Mouse (Mus musculus) heart, embryonic 11.5 days (tissue): ENCODE measurements around the gene Itga2. TPM values are rescaled to one million over a fixed set of nuclear protein-coding genes. Genes with fewer than 3 reads are reported as not detected.
A peak's percentile ranks its signal among the peaks of the same experiment; 100 is the strongest.

Source experiments
- ATAC-seq: fragments of 200-750 bp; cut with Nextera tagmentation; replicated peaks from 2 replicates; pipeline ENCODE4 v1.8.0; 2017; ENCODE audit warnings: moderate library complexity; ENCODE audit not compliant: insufficient number of reproducible peaks, low FRiP score, low TSS enrichment
- H3K27ac ChIP-seq: fragments of 300-500 bp; sonication (generic); 2 replicates; pipeline ENCODE4 v1.5.1; 2014; ENCODE audit warnings: mild to moderate bottlenecking, low read depth, low read length
- H3K27me3 ChIP-seq: fragments of 300-500 bp; sonication (generic); 2 replicates; pipeline ENCODE4 v1.6.1; 2014; ENCODE audit warnings: mild to moderate bottlenecking, low read length, mixed read lengths; ENCODE audit not compliant: control insufficient read depth, insufficient read depth
- H3K36me3 ChIP-seq: fragments of 300-500 bp; sonication (generic); 2 replicates; pipeline ENCODE4 v1.6.1; 2014; ENCODE audit warnings: mild to moderate bottlenecking, low read length, moderate library complexity, mixed read lengths; ENCODE audit not compliant: control insufficient read depth, insufficient read depth
- H3K4me1 ChIP-seq: fragments of 300-500 bp; sonication (generic); 2 replicates; pipeline ENCODE4 v1.6.1; 2014; ENCODE audit warnings: low read length; ENCODE audit not compliant: control insufficient read depth, insufficient read depth
- H3K4me2 ChIP-seq: fragments of 300-500 bp; sonication (generic); 2 replicates; pipeline ENCODE4 v1.6.1; 2014; ENCODE audit warnings: mild to moderate bottlenecking, moderate library complexity
- H3K4me3 ChIP-seq: fragments of 300-500 bp; sonication (generic); 2 replicates; pipeline ENCODE4 v1.5.1; 2014; ENCODE audit warnings: low read depth, low read length
- H3K9ac ChIP-seq: fragments of 300-500 bp; sonication (generic); 2 replicates; pipeline ENCODE4 v1.6.1; 2014; ENCODE audit warnings: mild to moderate bottlenecking, low read depth, low read length, moderate library complexity
- H3K9me3 ChIP-seq: fragments of 300-500 bp; sonication (generic); replicated peaks from 2 replicates; pipeline ENCODE4 v1.6.1; 2016; ENCODE audit warnings: low read length; ENCODE audit not compliant: control insufficient read depth
- WGBS: fragments of 180-500 bp; shearing (Covaris S2); extraction: QIAGEN DNeasy Blood & Tissue Kit; methylation state at CpG from one replicate; pipeline ENCODE4 v1.1.7; 2014; ENCODE audit not compliant: insufficient replicate concordance; 5-methylcytosine and 5-hydroxymethylcytosine counted together
- polyA plus RNA-seq: library from polyadenylated mRNA; unstranded; fragments of >200 nt; fragmentation: Nextera tagmentation; extraction: Ambion mirVana; gene quantifications from 2 replicates; pipeline ENCODE4 v1.2.1, GENCODE M21; 2014

The Itga2 gene
- polyA plus RNA-seq, 1 experiment from 2014 or later: 2.9 TPM

- H3K27me3 ChIP-seq: no peaks in the 10 kb centered on the region
- WGBS: 67% methylated on average over 1 of the region's 1 CpGs
- H3K4me2 ChIP-seq: no peak overlapping the region
- no peak overlapping the region for H3K9ac ChIP-seq
- no peak overlapping the region for H3K4me3 ChIP-seq
- ATAC-seq: no peak
- no peaks in the 10 kb centered on the region for H3K4me1 ChIP-seq
- H3K36me3 ChIP-seq: no peaks in the 10 kb centered on the region
- no peaks in the 10 kb centered on the region for H3K9me3 ChIP-seq
- H3K27ac ChIP-seq: no peak overlapping the region
Measured at GRCm38 (mm10) chr13:114924785-114925184, 7.1 kb downstream of the Itga2 start.

- no peak overlapping the region for H3K9ac ChIP-seq
- no peak for ATAC-seq
- 0 out of 2 replicates have a peak, but pooled peaks cover 1% of the 10 kb centered on the region for H3K4me1 ChIP-seq
- no peak overlapping the region for H3K4me2 ChIP-seq
- no peak overlapping the region for H3K4me3 ChIP-seq
- no peaks in the 10 kb centered on the region for H3K27me3 ChIP-seq
- 0 out of 2 replicates have a peak overlapping the region, but pooled peaks have one; percentile 3 for H3K27ac ChIP-seq
- whole genome bisulfite sequencing: 50% methylated on average over 9 of the region's 9 CpGs
- no peaks in the 10 kb centered on the region for H3K36me3 ChIP-seq
- no peaks in the 10 kb centered on the region for H3K9me3 ChIP-seq
Measured at GRCm38 (mm10) chr13:114923331-114923730, 8.6 kb downstream of the Itga2 start.

- 0 out of 2 replicates have a peak, but pooled peaks cover 3% of the 10 kb centered on the region for H3K4me1 ChIP-seq
- no peaks in the 10 kb centered on the region for H3K36me3 ChIP-seq
- H3K27me3 ChIP-seq: no peaks in the 10 kb centered on the region
- 66% methylated on average over 5 of the region's 5 CpGs for WGBS
- H3K9me3 ChIP-seq: no peaks in the 10 kb centered on the region
- H3K9ac ChIP-seq: no peak overlapping the region
- no peak overlapping the region for H3K4me2 ChIP-seq
- H3K27ac ChIP-seq: no peak overlapping the region
- H3K4me3 ChIP-seq: no peak overlapping the region
- ATAC-seq: no peak
Measured at GRCm38 (mm10) chr13:114915767-114916166, 16.1 kb downstream of the Itga2 start.

- Histone ChIP-seq H3K27me3 (no peaks in the 10 kb centered on the region), H3K4me1 (0 out of 2 replicates have a peak, but pooled peaks cover 3% of the 10 kb centered on the region), H3K9ac (no peak overlapping the region), H3K27ac (no peak overlapping the region), H3K9me3 (no peaks in the 10 kb centered on the region), H3K4me3 (no peak overlapping the region), H3K36me3 (no peaks in the 10 kb centered on the region), H3K4me2 (no peak overlapping the region)
- no peak for ATAC-seq
- WGBS: 79% methylated on average over 4 of the region's 4 CpGs
Measured at GRCm38 (mm10) chr13:114914963-114915362, 16.9 kb downstream of the Itga2 start.

GRCm38 (mm10) chr13:114914559-114914958, 17.3 kb downstream of the Itga2 start:
- Histone ChIP-seq H3K27me3 (no peaks in the 10 kb centered on the region), H3K4me1 (0 out of 2 replicates have a peak, but pooled peaks cover 3% of the 10 kb centered on the region), H3K9ac (no peak overlapping the region), H3K4me2 (no peak overlapping the region), H3K27ac (no peak overlapping the region), H3K9me3 (no peaks in the 10 kb centered on the region), H3K36me3 (no peaks in the 10 kb centered on the region), H3K4me3 (no peak overlapping the region)
- 73% methylated on average over 4 of the region's 4 CpGs for WGBS
- ATAC-seq: no peak

- Histone ChIP-seq H3K36me3 (no peaks in the 10 kb centered on the region), H3K4me1 (no peaks in the 10 kb centered on the region), H3K9me3 (no peaks in the 10 kb centered on the region), H3K27ac (no peak overlapping the region), H3K4me2 (no peak overlapping the region), H3K9ac (no peak overlapping the region), H3K4me3 (no peak overlapping the region), H3K27me3 (no peaks in the 10 kb centered on the region)
- WGBS: 75% methylated on average over 9 of the region's 9 CpGs
- ATAC-seq: no peak
Measured at GRCm38 (mm10) chr13:114910629-114911028, 21.3 kb downstream of the Itga2 start.

GRCm38 (mm10) chr13:114909514-114909913, 22.4 kb downstream of the Itga2 start:
- H3K27ac ChIP-seq: no peak overlapping the region
- ATAC-seq: no peak
- no peaks in the 10 kb centered on the region for H3K4me1 ChIP-seq
- no peak overlapping the region for H3K4me3 ChIP-seq
- WGBS: 85% methylated on average over 5 of the region's 5 CpGs
- H3K9ac ChIP-seq: no peak overlapping the region
- H3K9me3 ChIP-seq: no peaks in the 10 kb centered on the region
- H3K4me2 ChIP-seq: no peak overlapping the region
- H3K36me3 ChIP-seq: no peaks in the 10 kb centered on the region
- H3K27me3 ChIP-seq: no peaks in the 10 kb centered on the region

GRCm38 (mm10) chr13:114907876-114908275, 24.0 kb downstream of the Itga2 start:
- Histone ChIP-seq H3K27ac (no peak overlapping the region), H3K36me3 (no peaks in the 10 kb centered on the region), H3K4me3 (no peak overlapping the region), H3K9me3 (no peaks in the 10 kb centered on the region), H3K9ac (no peak overlapping the region), H3K27me3 (no peaks in the 10 kb centered on the region), H3K4me1 (no peaks in the 10 kb centered on the region), H3K4me2 (no peak overlapping the region)
- WGBS: 78% methylated on average over 4 of the region's 4 CpGs
- no peak for ATAC-seq

GRCm38 (mm10) chr13:114896751-114897386, 35.0 kb downstream of the Itga2 start:
- H3K27ac ChIP-seq: no peak overlapping the region; the same call in 1 of the 2 replicates
- H3K9me3 ChIP-seq: no peaks in the 10 kb centered on the region
- H3K4me1 ChIP-seq: no peaks in the 10 kb centered on the region
- no peak overlapping the region for H3K4me2 ChIP-seq
- H3K36me3 ChIP-seq: no peaks in the 10 kb centered on the region
- no peak overlapping the region for H3K9ac ChIP-seq
- 0 out of 2 replicates have a peak, but pooled peaks have one; percentile 46 for ATAC-seq
- 60% methylated on average over 10 of the region's 10 CpGs for WGBS
- no peaks in the 10 kb centered on the region for H3K27me3 ChIP-seq
- H3K4me3 ChIP-seq: no peak overlapping the region
